Mouse (Mus musculus) testis, adult 2 months (tissue): Measurements from ENCODE around the gene Cd36. TPM values are rescaled to one million over a fixed set of nuclear protein-coding genes. Genes with fewer than 3 reads are reported as not detected.
"Not testable (repeated sequence)": the region's sequence is repeated elsewhere in the genome, so short reads cannot be mapped to it uniquely, and the experiment has no call there.

Experiments
- H3K27ac ChIP-seq: fragments of 200-500 bp; 2 replicates; pipeline ENCODE4 v1.5.1; 2012; ENCODE audit warnings: low read depth, low read length; ENCODE audit not compliant: control insufficient read depth, insufficient read depth
- H3K27me3 ChIP-seq: fragments of 200-500 bp; 2 replicates; pipeline ENCODE4 v1.6.1; 2012; ENCODE audit warnings: mild to moderate bottlenecking, low read length, moderate library complexity; ENCODE audit not compliant: control insufficient read depth, insufficient read depth
- H3K36me3 ChIP-seq: fragments of 200-500 bp; 2 replicates; pipeline ENCODE4 v1.6.1; 2012; ENCODE audit warnings: mild to moderate bottlenecking, low read length; ENCODE audit not compliant: control insufficient read depth, insufficient read depth
- H3K4me1 ChIP-seq: fragments of 200-500 bp; 2 replicates; pipeline ENCODE4 v1.6.1; 2012; ENCODE audit warnings: low read length; ENCODE audit not compliant: control insufficient read depth, insufficient read depth
- H3K4me3 ChIP-seq: fragments of 200-500 bp; 2 replicates; pipeline ENCODE4 v1.5.1; 2012; ENCODE audit warnings: low read depth, mild to moderate bottlenecking, low read length, moderate library complexity, mixed read lengths; ENCODE audit not compliant: control insufficient read depth
- CTCF ChIP-seq: fragments of 200-500 bp; IDR thresholded peaks from 2 replicates; pipeline ENCODE4 v1.5.1; 2012; ENCODE audit warnings: low read depth, mild to moderate bottlenecking, inconsistent platforms, low read length, moderate library complexity; ENCODE audit not compliant: control insufficient read depth, insufficient read depth, insufficient replicate concordance
- POLR2A ChIP-seq: fragments of 200-500 bp; IDR thresholded peaks from 2 replicates; pipeline ENCODE4 v1.6.1; 2012; ENCODE audit warnings: low read depth, mild to moderate bottlenecking, inconsistent platforms, low read length, moderate library complexity; ENCODE audit not compliant: control insufficient read depth
- polyA plus RNA-seq: library from polyadenylated mRNA; depleted of rRNA; stranded (reverse); fragments of >200 nt; gene quantifications from 2 replicates; pipeline ENCODE4 v1.2.3, GENCODE M21; 2012

Gene Cd36
- polyA plus RNA-seq, 1 experiment, result 5.0 TPM

- TF ChIP-seq CTCF, result no peak
- TF ChIP-seq POLR2A, result no peak
- Histone ChIP-seq H3K27me3 (no peaks in the 10 kb centered on the region), H3K4me1 (no peaks in the 10 kb centered on the region), H3K4me3 (no peak overlapping the region), H3K27ac (no peak overlapping the region), H3K36me3 (no peaks in the 10 kb centered on the region)
These were observed 16.2 kb upstream of the Cd36 start for GRCm38 (mm10) chr5:17904766-17905165.

GRCm38 (mm10) chr5:17898948-17899347, 10.3 kb upstream of the Cd36 start:
- no peaks in the 10 kb centered on the region for H3K36me3 ChIP-seq
- H3K4me3 ChIP-seq, result no peak overlapping the region
- H3K27ac ChIP-seq, result no peak overlapping the region
- H3K27me3 ChIP-seq, result no peaks in the 10 kb centered on the region
- no peaks in the 10 kb centered on the region for H3K4me1 ChIP-seq
- no peak for TF ChIP-seq POLR2A
- TF ChIP-seq CTCF, result no peak

- H3K27ac ChIP-seq, H3K4me1 ChIP-seq: not testable (repeated sequence)
These were observed 9.0 kb upstream of the Cd36 start for GRCm38 (mm10) chr5:17897641-17898040.

GRCm38 (mm10) chr5:17893577-17894172, 5.1 kb upstream of the Cd36 start:
- Histone ChIP-seq H3K27me3 (no peaks in the 10 kb centered on the region), H3K36me3 (no peaks in the 10 kb centered on the region), H3K4me3 (no peak overlapping the region), H3K4me1 (no peaks in the 10 kb centered on the region), H3K27ac (no peak overlapping the region)
- TF ChIP-seq CTCF (no peak), POLR2A (no peak)

More at GRCm38 (mm10) chr5:17897641-17898040, 9.0 kb upstream of the Cd36 start:
- not testable (repeated sequence) for H3K27me3 ChIP-seq, H3K4me3 ChIP-seq, H3K36me3 ChIP-seq

GRCm38 (mm10) chr5:17889291-17889690, 690 bp upstream of the Cd36 start:
- Histone ChIP-seq H3K4me1 (no peaks in the 10 kb centered on the region), H3K27ac (no peak overlapping the region), H3K27me3 (no peaks in the 10 kb centered on the region), H3K4me3 (no peak overlapping the region), H3K36me3 (no peaks in the 10 kb centered on the region)
- TF ChIP-seq POLR2A (no peak), CTCF (no peak)

- H3K27ac ChIP-seq, result no peak overlapping the region
- H3K36me3 ChIP-seq, result no peaks in the 10 kb centered on the region
These were observed 2.2 kb downstream of the Cd36 start for GRCm38 (mm10) chr5:17886377-17886776.

GRCm38 (mm10) chr5:17883357-17883875, 5.2 kb downstream of the Cd36 start:
- H3K27me3 ChIP-seq, result no peaks in the 10 kb centered on the region
- H3K4me3 ChIP-seq, result no peak overlapping the region
- no peaks in the 10 kb centered on the region for H3K36me3 ChIP-seq
- TF ChIP-seq CTCF (no peak), POLR2A (no peak)
- H3K27ac ChIP-seq, result no peak overlapping the region
- H3K4me1 ChIP-seq, result no peaks in the 10 kb centered on the region

More at GRCm38 (mm10) chr5:17886377-17886776, 2.2 kb downstream of the Cd36 start:
- Histone ChIP-seq H3K4me3 (no peak overlapping the region), H3K27me3 (no peaks in the 10 kb centered on the region), H3K4me1 (no peaks in the 10 kb centered on the region)
- no peak for TF ChIP-seq CTCF
- TF ChIP-seq POLR2A, result no peak

GRCm38 (mm10) chr5:17881542-17881896, 7.1 kb downstream of the Cd36 start:
- no peak for TF ChIP-seq CTCF
- TF ChIP-seq POLR2A, result no peak
- Histone ChIP-seq H3K4me1 (no peaks in the 10 kb centered on the region), H3K36me3 (no peaks in the 10 kb centered on the region), H3K27ac (no peak overlapping the region), H3K27me3 (no peaks in the 10 kb centered on the region), H3K4me3 (no peak overlapping the region)
